Mouse (Mus musculus): ENCODE results near the gene Dhx58. TPM values are rescaled to one million over a fixed set of nuclear protein-coding genes. Genes with fewer than 3 reads are reported as not detected.
A peak's percentile ranks its signal among the peaks of the same experiment; 100 is the strongest.

Dhx58 gene
- polyA plus RNA-seq, 1 experiment from 2014 or later: 3.4 TPM

- H3K4me1 ChIP-seq (ENCODE audit: control insufficient read depth, insufficient read depth, low read length): peaks cover 5% of the 10 kb centered on the region
- H3K9ac ChIP-seq (replicated peaks; ENCODE audit: low read depth, low read length): no peak overlapping the region
- 88% methylated on average over 4 of the region's 4 CpGs for WGBS
- no peak overlapping the region for H3K4me2 ChIP-seq (replicated peaks; ENCODE audit: low read depth, low read length)
- peaks cover 5% of the 10 kb centered on the region for H3K36me3 ChIP-seq (ENCODE audit: control insufficient read depth, insufficient read depth, low read length)
- H3K9me3 ChIP-seq (ENCODE audit: control insufficient read depth, low read depth, low read length): no peaks in the 10 kb centered on the region
- no peak overlapping the region for H3K4me3 ChIP-seq (ENCODE audit: low read depth, low read length)
- no peak overlapping the region for H3K27ac ChIP-seq (ENCODE audit: low read length)
- no peak for ATAC-seq (ENCODE audit: insufficient number of reproducible peaks, insufficient read depth, low FRiP score, low read depth)
- no peaks in the 10 kb centered on the region for H3K27me3 ChIP-seq (ENCODE audit: control insufficient read depth, insufficient read depth, low read length)
These were observed 25.9 kb upstream of the Dhx58 start for GRCm38 (mm10) chr11:100729976-100730375.

DNA sequence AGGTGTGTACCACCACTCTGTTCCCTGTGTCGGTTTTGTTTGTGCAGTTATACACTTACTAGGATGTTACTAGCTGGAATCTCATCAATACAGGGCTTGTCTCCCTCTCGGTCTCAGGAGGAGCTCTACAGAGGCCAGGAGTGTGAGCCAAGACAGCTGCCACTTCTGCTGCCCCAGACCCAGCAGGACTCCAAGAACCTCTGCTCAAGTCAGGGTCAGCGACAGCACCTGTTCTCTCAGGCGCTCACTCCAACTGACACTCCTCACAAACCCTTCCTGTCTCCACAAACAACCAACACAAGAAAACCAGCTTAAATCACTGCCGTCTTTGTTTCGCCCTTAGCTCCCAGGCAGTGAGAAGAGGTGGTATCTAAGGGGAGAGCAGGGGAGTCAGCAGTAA is 24.5 kb upstream of the Dhx58 start:
- no peak for ATAC-seq (ENCODE audit: insufficient number of reproducible peaks, insufficient read depth, low FRiP score, low read depth)
- no peak overlapping the region for H3K4me2 ChIP-seq (replicated peaks; ENCODE audit: low read depth, low read length)
- 75% methylated on average over 6 of the region's 6 CpGs for WGBS
- no peak overlapping the region for H3K27ac ChIP-seq (ENCODE audit: low read length)
- peaks cover 12% of the 10 kb centered on the region for H3K4me1 ChIP-seq (ENCODE audit: control insufficient read depth, insufficient read depth, low read length)
- no peak overlapping the region for H3K9ac ChIP-seq (replicated peaks; ENCODE audit: low read depth, low read length)
- H3K4me3 ChIP-seq (ENCODE audit: low read depth, low read length): no peak overlapping the region
- H3K9me3 ChIP-seq (ENCODE audit: control insufficient read depth, low read depth, low read length): no peaks in the 10 kb centered on the region
- H3K27me3 ChIP-seq (ENCODE audit: control insufficient read depth, insufficient read depth, low read length): no peaks in the 10 kb centered on the region
- H3K36me3 ChIP-seq (ENCODE audit: control insufficient read depth, insufficient read depth, low read length): peaks cover 5% of the 10 kb centered on the region

DNA sequence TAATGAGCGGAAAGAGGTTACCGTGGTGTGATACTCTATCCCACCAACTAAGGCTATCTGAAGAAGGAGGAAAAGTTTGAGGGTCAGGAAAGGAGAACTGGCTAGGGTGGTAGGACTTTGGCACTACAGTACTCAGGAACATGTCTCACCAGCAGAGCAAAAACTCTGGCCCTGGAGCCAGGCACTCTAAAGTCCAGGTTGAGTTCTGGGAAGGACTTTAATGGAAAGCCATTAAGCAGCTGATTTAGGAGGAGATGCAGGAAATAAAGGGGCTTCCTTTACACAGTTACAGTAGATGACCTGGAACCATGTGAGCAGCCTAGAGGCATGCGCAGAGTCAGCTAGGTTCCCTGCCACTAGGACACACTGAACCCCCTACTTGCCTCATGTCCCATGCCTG is 23.1 kb upstream of the Dhx58 start:
- Histone ChIP-seq H3K4me2 (replicated peaks; ENCODE audit: low read depth, low read length) (no peak overlapping the region), H3K27ac (ENCODE audit: low read length) (no peak overlapping the region), H3K4me3 (ENCODE audit: low read depth, low read length) (no peak overlapping the region), H3K4me1 (ENCODE audit: control insufficient read depth, insufficient read depth, low read length) (peaks cover 12% of the 10 kb centered on the region), H3K9me3 (ENCODE audit: control insufficient read depth, low read depth, low read length) (no peaks in the 10 kb centered on the region), H3K9ac (replicated peaks; ENCODE audit: low read depth, low read length) (no peak overlapping the region), H3K36me3 (ENCODE audit: control insufficient read depth, insufficient read depth, low read length) (peaks cover 5% of the 10 kb centered on the region), H3K27me3 (ENCODE audit: control insufficient read depth, insufficient read depth, low read length) (no peaks in the 10 kb centered on the region)
- no peak for ATAC-seq (ENCODE audit: insufficient number of reproducible peaks, insufficient read depth, low FRiP score, low read depth)
- 96% methylated on average over 3 of the region's 3 CpGs for WGBS

DNA sequence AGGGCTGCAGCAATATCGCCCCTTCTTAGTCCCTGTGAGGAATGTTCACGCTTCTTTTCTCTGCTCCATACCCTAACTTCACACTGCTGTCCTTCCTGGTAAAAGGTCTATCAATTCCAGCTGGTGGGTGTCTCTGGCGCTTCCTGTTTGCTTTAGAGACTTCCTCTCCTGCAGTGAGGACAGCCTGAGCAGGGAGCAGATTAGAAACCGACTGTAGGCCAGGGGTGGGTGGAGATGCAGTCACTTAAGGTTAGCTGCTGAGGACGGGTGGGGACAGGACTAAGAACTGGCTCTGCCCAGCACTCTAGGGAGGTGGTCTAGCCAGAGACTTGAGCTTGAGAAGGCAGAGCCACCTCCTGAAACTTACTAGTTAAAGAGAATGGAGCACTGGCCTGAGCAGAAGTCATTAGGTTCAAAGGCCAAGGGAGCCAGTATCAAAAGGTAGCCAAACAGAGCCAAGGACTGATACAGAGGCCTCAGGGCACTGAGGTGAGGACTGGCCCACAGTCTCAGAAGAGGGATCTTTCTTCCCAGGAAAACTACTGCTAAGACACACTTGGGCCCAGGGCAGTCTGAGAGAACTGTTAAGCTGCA is 20.9 kb upstream of the Dhx58 start:
- Histone ChIP-seq H3K36me3 (ENCODE audit: control insufficient read depth, insufficient read depth, low read length) (peaks cover 5% of the 10 kb centered on the region), H3K9ac (replicated peaks; ENCODE audit: low read depth, low read length) (no peak overlapping the region), H3K9me3 (ENCODE audit: control insufficient read depth, low read depth, low read length) (no peaks in the 10 kb centered on the region), H3K4me3 (ENCODE audit: low read depth, low read length) (no peak overlapping the region), H3K27me3 (ENCODE audit: control insufficient read depth, insufficient read depth, low read length) (no peaks in the 10 kb centered on the region), H3K4me2 (replicated peaks; ENCODE audit: low read depth, low read length) (no peak overlapping the region; the same call in 1 of the 2 replicates), H3K4me1 (ENCODE audit: control insufficient read depth, insufficient read depth, low read length) (peaks cover 17% of the 10 kb centered on the region), H3K27ac (ENCODE audit: low read length) (peak overlapping the region; percentile 58)
- no peak for ATAC-seq (ENCODE audit: insufficient number of reproducible peaks, insufficient read depth, low FRiP score, low read depth)
- WGBS: 37% methylated on average over 5 of the region's 5 CpGs

DNA sequence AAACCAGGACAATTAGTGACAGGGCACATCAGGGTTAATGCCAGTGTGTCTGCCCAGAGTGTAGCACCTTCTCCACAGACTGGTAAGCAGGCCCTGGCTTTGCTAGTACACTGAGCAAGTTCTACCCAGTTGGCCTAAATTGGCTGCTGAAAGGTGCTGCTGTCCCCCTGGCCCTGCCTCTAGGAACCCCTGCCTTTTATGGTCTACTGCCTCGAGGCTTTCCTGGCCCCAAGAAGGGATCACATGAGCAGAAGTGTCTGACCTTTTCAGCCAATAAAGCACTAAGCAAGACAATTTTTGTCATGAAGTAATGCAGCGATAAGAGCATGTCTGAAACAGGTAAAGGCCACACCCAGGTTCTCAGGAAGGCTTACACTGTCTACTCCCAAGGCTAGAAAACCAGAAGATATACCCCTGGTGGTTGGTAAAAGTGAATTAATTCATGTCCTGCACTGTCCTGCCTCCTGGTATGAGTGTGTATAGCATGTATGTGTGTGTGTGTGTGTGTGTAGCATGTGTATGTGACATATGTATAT is 18.5 kb upstream of the Dhx58 start:
- H3K27ac ChIP-seq (ENCODE audit: low read length): no peak overlapping the region
- no peak for ATAC-seq (ENCODE audit: insufficient number of reproducible peaks, insufficient read depth, low FRiP score, low read depth)

DNA sequence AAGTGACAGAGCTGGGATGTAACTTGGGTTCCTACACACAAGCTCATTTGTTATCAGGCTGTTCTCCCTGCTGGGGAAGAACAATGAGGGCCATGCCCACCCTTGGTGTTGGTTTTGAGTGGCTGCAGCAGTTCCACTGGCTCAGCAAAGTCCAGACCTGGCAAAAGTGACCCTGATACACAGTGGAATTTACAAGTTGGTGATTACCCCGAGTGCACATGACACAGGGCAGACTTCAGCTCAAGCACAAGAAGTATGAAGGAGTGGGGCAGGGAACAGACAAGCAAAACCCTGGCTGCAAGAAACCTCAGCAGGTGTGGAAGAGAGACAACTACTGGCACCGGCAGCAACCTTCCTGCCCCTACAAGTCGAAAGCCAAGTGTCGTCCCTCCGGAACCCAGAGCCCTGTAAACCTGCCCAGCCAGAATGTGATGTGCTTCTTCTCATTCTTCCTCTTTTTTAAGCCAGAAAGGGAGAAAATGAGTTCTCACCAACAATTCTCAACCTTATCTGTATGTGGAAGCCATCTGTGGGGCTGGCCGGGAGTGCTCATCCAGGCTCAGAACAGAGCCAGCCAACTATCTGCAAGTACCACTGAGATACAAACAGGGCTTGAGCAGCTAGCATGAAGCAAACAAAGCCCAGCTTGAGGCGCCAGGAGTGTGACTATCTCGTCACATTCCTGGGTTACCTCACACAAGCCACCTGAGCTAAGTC is 17.9 kb upstream of the Dhx58 start:
- H3K27me3 ChIP-seq (ENCODE audit: control insufficient read depth, insufficient read depth, low read length): no peaks in the 10 kb centered on the region
- no peaks in the 10 kb centered on the region for H3K9me3 ChIP-seq (ENCODE audit: control insufficient read depth, low read depth, low read length)
- peaks cover 17% of the 10 kb centered on the region for H3K4me1 ChIP-seq (ENCODE audit: control insufficient read depth, insufficient read depth, low read length)
- H3K27ac ChIP-seq (ENCODE audit: low read length): 0 out of 2 replicates have a peak overlapping the region, but pooled peaks have one; percentile 28
- WGBS: 73% methylated on average over 8 of the region's 8 CpGs
- no peak overlapping the region for H3K4me2 ChIP-seq (replicated peaks; ENCODE audit: low read depth, low read length)
- H3K36me3 ChIP-seq (ENCODE audit: control insufficient read depth, insufficient read depth, low read length): peaks cover 11% of the 10 kb centered on the region
- no peak overlapping the region for H3K9ac ChIP-seq (replicated peaks; ENCODE audit: low read depth, low read length)
- no peak overlapping the region for H3K4me3 ChIP-seq (ENCODE audit: low read depth, low read length)
- ATAC-seq (ENCODE audit: insufficient number of reproducible peaks, insufficient read depth, low FRiP score, low read depth): no peak

More for the DNA sequence above, 18.5 kb upstream of the Dhx58 start:
- Histone ChIP-seq H3K4me2 (replicated peaks; ENCODE audit: low read depth, low read length) (no peak overlapping the region), H3K9me3 (ENCODE audit: control insufficient read depth, low read depth, low read length) (no peaks in the 10 kb centered on the region), H3K27me3 (ENCODE audit: control insufficient read depth, insufficient read depth, low read length) (no peaks in the 10 kb centered on the region), H3K36me3 (ENCODE audit: control insufficient read depth, insufficient read depth, low read length) (peaks cover 7% of the 10 kb centered on the region; the same call in 1 of the 2 replicates), H3K4me1 (ENCODE audit: control insufficient read depth, insufficient read depth, low read length) (peaks cover 17% of the 10 kb centered on the region), H3K9ac (replicated peaks; ENCODE audit: low read depth, low read length) (no peak overlapping the region), H3K4me3 (ENCODE audit: low read depth, low read length) (no peak overlapping the region)
- 51% methylated on average over 2 of the region's 2 CpGs for WGBS

GRCm38 (mm10) chr11:100721254-100721653 is 17.2 kb upstream of the Dhx58 start:
- peaks cover 17% of the 10 kb centered on the region for H3K4me1 ChIP-seq (ENCODE audit: control insufficient read depth, insufficient read depth, low read length)
- no peak for ATAC-seq (ENCODE audit: insufficient number of reproducible peaks, insufficient read depth, low FRiP score, low read depth)
- no peak overlapping the region for H3K4me3 ChIP-seq (ENCODE audit: low read depth, low read length)
- H3K9me3 ChIP-seq (ENCODE audit: control insufficient read depth, low read depth, low read length): no peaks in the 10 kb centered on the region
- WGBS: 64% methylated on average over 4 of the region's 4 CpGs
- no peak overlapping the region for H3K9ac ChIP-seq (replicated peaks; ENCODE audit: low read depth, low read length)
- H3K27ac ChIP-seq (ENCODE audit: low read length): peak overlapping the region; percentile 48; the same call in 1 of the 2 replicates
- H3K36me3 ChIP-seq (ENCODE audit: control insufficient read depth, insufficient read depth, low read length): peaks cover 18% of the 10 kb centered on the region
- H3K4me2 ChIP-seq (replicated peaks; ENCODE audit: low read depth, low read length): no peak overlapping the region
- H3K27me3 ChIP-seq (ENCODE audit: control insufficient read depth, insufficient read depth, low read length): no peaks in the 10 kb centered on the region

DNA sequence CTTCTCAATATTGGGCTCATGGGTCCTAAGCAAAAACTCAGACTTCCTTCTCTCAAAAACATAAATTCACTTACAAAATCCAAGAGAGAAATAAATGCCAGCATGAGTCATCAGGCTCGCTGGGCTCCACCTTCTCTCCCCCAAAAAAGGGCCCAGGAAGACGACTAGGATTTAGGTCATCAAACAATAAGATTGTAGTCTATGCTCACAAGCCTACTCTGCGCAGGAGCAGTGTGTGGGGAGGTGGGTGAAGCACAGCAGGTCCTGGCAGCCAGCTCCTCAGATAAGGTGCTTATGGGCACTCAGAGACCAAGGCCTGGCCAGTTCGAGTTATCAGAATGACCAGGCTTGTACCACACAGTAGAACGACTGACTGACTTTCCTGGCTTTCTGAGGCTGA is 16.3 kb upstream of the Dhx58 start:
- Histone ChIP-seq H3K4me3 (ENCODE audit: low read depth, low read length) (no peak overlapping the region), H3K4me2 (replicated peaks; ENCODE audit: low read depth, low read length) (no peak overlapping the region), H3K9ac (replicated peaks; ENCODE audit: low read depth, low read length) (no peak overlapping the region), H3K36me3 (ENCODE audit: control insufficient read depth, insufficient read depth, low read length) (peaks cover 27% of the 10 kb centered on the region), H3K27ac (ENCODE audit: low read length) (peak overlapping the region; percentile 11; the same call in 1 of the 2 replicates), H3K27me3 (ENCODE audit: control insufficient read depth, insufficient read depth, low read length) (no peaks in the 10 kb centered on the region), H3K4me1 (ENCODE audit: control insufficient read depth, insufficient read depth, low read length) (peaks cover 16% of the 10 kb centered on the region), H3K9me3 (ENCODE audit: control insufficient read depth, low read depth, low read length) (no peaks in the 10 kb centered on the region)
- ATAC-seq (ENCODE audit: insufficient number of reproducible peaks, insufficient read depth, low FRiP score, low read depth): no peak
- 62% methylated on average over 5 of the region's 5 CpGs for WGBS
